Mouse (Mus musculus) cerebellum, adult 2 months (tissue): ENCODE results near the gene Brf1.

Experiments used
- CTCF ChIP-seq: fragments of 200-500 bp; IDR thresholded peaks from 2 replicates; pipeline ENCODE4 v1.5.1; 2011; ENCODE audit warnings: low read depth, mild to moderate bottlenecking, control low read depth, low read length, moderate library complexity, borderline replicate concordance; ENCODE audit not compliant: insufficient read depth
- POLR2A ChIP-seq: fragments of 200-500 bp; IDR thresholded peaks from 2 replicates; pipeline ENCODE4 v1.6.1; 2011; ENCODE audit warnings: low read length, control low read depth, borderline replicate concordance; ENCODE audit not compliant: insufficient read depth

DNA sequence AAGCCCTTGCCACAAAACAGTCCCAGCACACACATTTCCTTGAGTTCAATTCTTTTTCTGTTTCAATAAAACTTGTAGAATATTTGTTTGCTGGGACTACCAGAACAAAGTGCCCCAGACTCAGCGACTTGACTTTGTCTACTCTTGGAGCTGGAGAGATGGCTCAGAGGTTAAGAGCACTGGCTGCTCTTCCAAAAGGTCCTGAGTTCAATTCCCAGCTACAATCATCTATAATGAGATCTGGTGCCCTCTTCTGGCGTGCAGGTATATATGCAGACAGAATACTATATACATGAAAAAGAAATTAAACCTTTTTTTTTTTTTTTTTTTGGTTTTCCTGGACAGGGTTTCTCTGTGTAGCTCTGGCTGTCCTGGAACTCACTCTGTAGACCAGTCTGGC, 2.2 kb upstream of the Brf1 start:
- TF ChIP-seq CTCF (no peak), POLR2A (no peak)
